Comparison of ENCODE assay signal across 11 mouse cellular contexts in genomic region chr8:117194355-117194754, GRCm38 (mm10). TPM values are rescaled to one million over a fixed set of nuclear protein-coding genes. Genes with fewer than 3 reads are reported as not detected.
DNase-seq lines count a peak whose midpoint lies in the region; ATAC-seq and TF ChIP-seq lines count a peak whose summit lies in the region.
"Had no signal": no experiment of that assay in that cellular context is flagged by ENCODE, and none has a peak within 500 bp of the region (broad histone marks: within the 10 kb centered on the region; RNA-seq: fewer than 3 reads in every experiment).

No protein-coding gene starts in this region.

- no peak overlapping the region for H3K9ac ChIP-seq in lung, embryonic 14.5 days
- H3K9ac ChIP-seq: embryonic facial prominence, embryonic 15.5 days; limb, embryonic 13.5 days; midbrain, embryonic 15.5 days had no signal

- no peak overlapping the region for H3K4me3 ChIP-seq in lung, embryonic 14.5 days (ENCODE audit: low read depth, low read length)
- H3K4me3 ChIP-seq in lung, adult 2 months (replicated peaks; ENCODE audit: extremely low read depth, low read depth, low read length) = no peak overlapping the region
- H3K4me3 ChIP-seq: embryonic facial prominence, embryonic 15.5 days; limb, embryonic 13.5 days; midbrain, embryonic 15.5 days had no signal

- intact Hi-C loops in heart, postnatal 14 days (cut with DNase I) = loop anchor here (10.0 kb wide), 1 partner anchor 380 kb away; no protein-coding TSS in a partner anchor
- intact Hi-C loops in heart, postnatal 25 days (cut with DNase I) = no loop called here

- no peak for ATAC-seq in lung, embryonic 14.5 days (ENCODE audit: insufficient read depth)
- ATAC-seq: midbrain, embryonic 15.5 days had no signal

- no peak for TF ChIP-seq POLR2A in lung, adult 2 months (IDR thresholded peaks at IDR 0.05; ENCODE audit: borderline replicate concordance, extremely low read depth, low read depth, low read length)
- no peak for TF ChIP-seq POLR2A in brain, embryonic 14.5 days (IDR thresholded peaks at IDR 0.05; ENCODE audit: borderline replicate concordance, extremely low read depth, insufficient read depth, insufficient read length, poor library complexity, severe bottlenecking)

- peak; percentile 36 to 40 for DNase-seq in heart, postnatal 14 days
- no peak for DNase-seq in heart, postnatal 25 days (ENCODE audit: low spot score)
- peak; percentile 90 for DNase-seq in lung, embryonic 14.5 days
- DNase-seq in lung, adult 2 months = no peak
- peak; percentile 75 for DNase-seq in brain, embryonic 14.5 days (ENCODE audit: low read depth)
- DNase-seq in lung, postnatal 4 days = peak; percentile 43 to 54
- DNase-seq in thymus, adult 18-20 months = no peak
- no peak for DNase-seq in thymus, postnatal 36 days

- peaks cover 65% of the 10 kb centered on the region for H3K36me3 ChIP-seq in lung, embryonic 14.5 days (ENCODE audit: insufficient read depth)

- 47% methylated on average over 4 of the region's 4 CpGs for WGBS in lung, embryonic 14.5 days
- WGBS in lung, adult 2 months = 81% methylated on average over 4 of the region's 4 CpGs

- no peaks in the 10 kb centered on the region for H3K9me3 ChIP-seq in lung, embryonic 14.5 days (ENCODE audit: low read depth, low read length)
- H3K9me3 ChIP-seq: embryonic facial prominence, embryonic 15.5 days; limb, embryonic 13.5 days; midbrain, embryonic 15.5 days had no signal

- peaks cover 10% of the 10 kb centered on the region; the same call in 1 of the 2 replicates for H3K4me1 ChIP-seq in lung, embryonic 14.5 days (ENCODE audit: insufficient read depth)
- H3K4me1 ChIP-seq in lung, adult 2 months (ENCODE audit: control insufficient read depth, insufficient read depth, low read length) = peaks cover 4% of the 10 kb centered on the region; the same call in 1 of the 2 replicates

- no peaks in the 10 kb centered on the region for H3K27me3 ChIP-seq in lung, embryonic 14.5 days (ENCODE audit: insufficient read depth, low read length)
- H3K27me3 ChIP-seq: embryonic facial prominence, embryonic 15.5 days; limb, embryonic 13.5 days; midbrain, embryonic 15.5 days had no signal

- peak overlapping the region; percentile 69 for H3K27ac ChIP-seq in lung, embryonic 14.5 days (ENCODE audit: low read depth)
- H3K27ac ChIP-seq: embryonic facial prominence, embryonic 15.5 days; limb, embryonic 13.5 days; midbrain, embryonic 15.5 days had no signal

- no peak overlapping the region for H3K4me2 ChIP-seq in lung, embryonic 14.5 days
- H3K4me2 ChIP-seq: embryonic facial prominence, embryonic 15.5 days; limb, embryonic 13.5 days; midbrain, embryonic 15.5 days had no signal

- TF ChIP-seq CTCF in lung, embryonic 14.5 days (IDR thresholded peaks at IDR 0.05; ENCODE audit: low read depth) = no peak
- TF ChIP-seq CTCF in lung, adult 2 months (IDR thresholded peaks at IDR 0.05; ENCODE audit: insufficient read depth, low read length) = no peak
- no peak for TF ChIP-seq CTCF in brain, embryonic 14.5 days (IDR thresholded peaks at IDR 0.05; ENCODE audit: borderline replicate concordance, extremely low read depth, insufficient read depth, insufficient read length)

RNA-seq across cellular contexts. Expression of gene Gan, which starts 36.4 kb away (rescaled TPM):
- total RNA-seq in heart, postnatal 14 days (2021) = 1 to 10 TPM; 6.0 to 6.3 TPM
- 1 to 10 TPM; 4.2 to 5.3 TPM for total RNA-seq in heart, postnatal 25 days (2021)
- polyA plus RNA-seq in lung, embryonic 14.5 days (2014; fragmentation: Nextera tagmentation; extraction: Ambion mirVana) = 3.3 and 3.4 TPM in 2 replicates
- polyA plus RNA-seq in lung, adult 2 months (2012; rRNA removed) = 5.6 and 8.6 TPM in 2 replicates
- polyA plus RNA-seq in brain, embryonic 14.5 days (2012; rRNA removed) = 8.0 and 10.5 TPM in 2 replicates

Comparison
In these comparisons a context has a peak if more than half of its experiments do, and no peak if none do; other contexts are left out.
1. DNase-seq: peak in heart, postnatal 14 days (2 of 2), lung, embryonic 14.5 days (single experiment), brain, embryonic 14.5 days (single experiment) and lung, postnatal 4 days (2 of 2); none in heart, postnatal 25 days (single experiment), lung, adult 2 months (single experiment), thymus, adult 18-20 months (0 of 2) and thymus, postnatal 36 days (0 of 2).